Mouse (Mus musculus) G1E (cell line): Measurements from ENCODE around the gene Foxk1. TPM values are rescaled to one million over a fixed set of nuclear protein-coding genes. Genes with fewer than 3 reads are reported as not detected.

Source experiments
- ATAC-seq: 2 replicates; pipeline ENCODE4 v1.8.0; 2016; ENCODE audit warnings: mild to moderate bottlenecking; ENCODE audit not compliant: insufficient number of reproducible peaks, poor library complexity, low FRiP score, severe bottlenecking; ENCODE audit errors: extremely low read depth
- DNase-seq: peaks from one replicate; pipeline ENCODE4 v3.0.0; 2012; ENCODE audit warnings: low spot score
- H3K27me3 ChIP-seq: 2 replicates; pipeline ENCODE4 v1.6.1; 2012; ENCODE audit warnings: mild to moderate bottlenecking, low read length, inconsistent platforms; ENCODE audit not compliant: insufficient read depth
- H3K36me3 ChIP-seq: replicated peaks from 2 replicates; pipeline ENCODE3; 2012; ENCODE audit warnings: mild to moderate bottlenecking, inconsistent platforms
- H3K4me1 ChIP-seq: 2 replicates; pipeline ENCODE4 v1.6.1; 2012; ENCODE audit warnings: low read depth, low read length, inconsistent platforms, mixed read lengths; ENCODE audit not compliant: insufficient read depth
- H3K4me3 ChIP-seq: 2 replicates; pipeline ENCODE4 v1.5.1; 2012; ENCODE audit warnings: low read depth, mild to moderate bottlenecking, inconsistent platforms, low read length, moderate library complexity, mixed read lengths
- H3K9me3 ChIP-seq: replicated peaks from 2 replicates; pipeline ENCODE4 v1.6.1; 2012; ENCODE audit warnings: inconsistent platforms
- CTCF ChIP-seq: IDR thresholded peaks from 2 replicates; pipeline ENCODE4 v1.5.1; 2012; ENCODE audit warnings: low read depth, low read length, inconsistent platforms, mixed read lengths
- GATA1 ChIP-seq: IDR thresholded peaks from 2 replicates; pipeline ENCODE4 v1.6.1; 2012; ENCODE audit warnings: borderline replicate concordance, low read length, inconsistent platforms, mixed read lengths
- GATA2 ChIP-seq: IDR thresholded peaks from 2 replicates; pipeline ENCODE4 v1.6.1; 2012; ENCODE audit warnings: low read depth, low read length, inconsistent platforms, borderline replicate concordance
- POLR2AphosphoS5 ChIP-seq: IDR thresholded peaks from 2 replicates; pipeline ENCODE4 v1.6.1; 2012; ENCODE audit warnings: low read depth, low read length, inconsistent platforms; ENCODE audit not compliant: insufficient replicate concordance
- TAL1 ChIP-seq: conservative IDR thresholded peaks from 2 replicates; pipeline ENCODE4 v1.6.1; 2012; ENCODE audit warnings: low read depth, low read length, inconsistent platforms, mixed read lengths
- polyA plus RNA-seq: library from polyadenylated mRNA; stranded (reverse); fragments of >175 nt; gene quantifications from 2 replicates; pipeline ENCODE4 v1.2.3, GENCODE M21; 2012
- total RNA-seq, 2 experiments: library from RNA; stranded (forward) in 1 of 2; stranded (reverse) in 1 of 2; fragments of 200-1000 nt in 1 of 2; fragments of >200 nt in 1 of 2; fragmentation: Nextera tagmentation in 1 of 2; gene quantifications; 2 replicates each; pipeline ENCODE4 v1.2.3; 2014 to 2017

Gene Foxk1
- total and polyA plus RNA-seq, 3 experiments: 5.5 to 42.7 (median 29.5) TPM

DNA sequence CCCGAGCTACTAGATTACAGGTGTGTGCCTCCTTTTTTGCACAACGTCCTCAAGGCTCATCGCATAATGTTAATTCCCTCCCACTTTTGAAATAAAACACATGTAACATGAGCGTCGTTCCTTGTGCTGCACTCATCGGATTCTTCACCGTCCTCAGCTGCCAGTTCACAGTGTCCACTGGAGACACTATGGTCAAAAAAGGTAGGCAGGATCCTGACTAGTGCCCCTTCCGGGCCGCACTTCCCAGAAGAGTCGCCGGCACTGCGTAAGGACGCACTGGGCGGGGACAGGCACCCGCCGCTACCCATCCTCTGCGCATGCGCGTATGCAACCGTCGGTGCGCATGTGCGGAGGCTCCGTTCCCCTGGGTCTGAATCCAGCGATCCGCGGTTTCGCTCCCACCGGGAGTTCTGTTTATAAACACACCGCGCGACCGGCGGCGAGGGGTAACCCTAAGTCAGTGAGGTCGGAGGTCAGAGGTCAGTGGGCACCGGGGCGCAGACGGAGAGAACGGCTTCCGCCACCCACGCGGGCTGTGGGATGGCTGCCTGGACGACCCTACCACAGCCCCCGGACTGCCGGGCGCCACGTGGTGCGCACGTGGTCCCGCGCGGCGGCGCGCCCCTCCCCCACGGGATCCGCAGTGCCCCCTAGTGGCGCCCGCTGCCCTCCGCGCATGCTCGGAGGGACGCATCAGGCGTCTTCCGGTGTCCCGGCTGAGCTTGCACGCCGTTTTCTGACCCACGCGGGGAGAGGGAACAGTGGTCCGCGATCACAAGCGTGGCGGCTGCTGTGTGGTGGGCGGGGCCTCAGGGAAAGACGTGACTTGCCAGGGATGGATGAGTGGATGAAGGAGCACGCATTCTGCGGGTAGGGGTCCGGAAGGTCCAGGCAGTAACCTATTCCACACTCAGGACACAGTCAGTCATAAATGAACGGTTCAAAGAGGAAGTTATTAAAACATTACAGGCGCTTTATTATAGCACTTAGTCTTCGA is 33.9 kb upstream of the Foxk1 start:
- ATAC-seq: peak; percentile 85

DNA sequence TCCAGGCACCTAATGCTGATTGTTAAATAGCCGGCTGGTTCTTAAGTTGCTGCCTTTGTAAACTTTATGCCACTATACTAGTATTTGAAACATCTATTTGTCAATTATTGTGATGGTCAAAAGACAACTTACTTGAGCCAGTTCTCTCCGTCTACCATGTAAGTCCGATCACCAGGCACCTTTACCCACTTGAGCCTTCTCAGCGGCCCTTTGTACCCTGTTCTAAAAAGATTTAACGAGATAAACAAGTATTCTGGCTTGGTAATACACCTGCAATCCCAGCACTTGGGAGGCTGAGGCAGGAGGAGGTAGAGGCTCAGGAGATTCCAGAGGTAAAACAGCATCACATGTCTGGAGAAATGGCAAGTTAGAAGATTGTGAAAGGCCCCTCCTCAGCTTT is 33.2 kb upstream of the Foxk1 start:
- Histone ChIP-seq H3K9me3 (no peaks in the 10 kb centered on the region), H3K4me1 (peaks cover 34% of the 10 kb centered on the region), H3K36me3 (peaks cover 15% of the 10 kb centered on the region), H3K4me3 (peak overlapping the region; percentile 85), H3K27me3 (no peaks in the 10 kb centered on the region)
- ATAC-seq: no peak
- TF ChIP-seq GATA2 (no peak), GATA1 (no peak), TAL1 (no peak), POLR2AphosphoS5 (no peak), CTCF (no peak)
- DNase-seq: no peak

More for the DNA sequence above, 33.9 kb upstream of the Foxk1 start:
- peak overlapping the region; percentile 85 for H3K4me3 ChIP-seq
- no peaks in the 10 kb centered on the region for H3K27me3 ChIP-seq
- TF ChIP-seq CTCF: peak; percentile 75
- no peak for TF ChIP-seq TAL1
- TF ChIP-seq GATA2: no peak
- peak; percentile 76; the same call in 1 of the 2 replicates for TF ChIP-seq POLR2AphosphoS5
- no peak for TF ChIP-seq GATA1
- H3K9me3 ChIP-seq: no peaks in the 10 kb centered on the region
- peak; percentile 88 for DNase-seq
- H3K36me3 ChIP-seq: peaks cover 15% of the 10 kb centered on the region
- peaks cover 34% of the 10 kb centered on the region for H3K4me1 ChIP-seq

DNA sequence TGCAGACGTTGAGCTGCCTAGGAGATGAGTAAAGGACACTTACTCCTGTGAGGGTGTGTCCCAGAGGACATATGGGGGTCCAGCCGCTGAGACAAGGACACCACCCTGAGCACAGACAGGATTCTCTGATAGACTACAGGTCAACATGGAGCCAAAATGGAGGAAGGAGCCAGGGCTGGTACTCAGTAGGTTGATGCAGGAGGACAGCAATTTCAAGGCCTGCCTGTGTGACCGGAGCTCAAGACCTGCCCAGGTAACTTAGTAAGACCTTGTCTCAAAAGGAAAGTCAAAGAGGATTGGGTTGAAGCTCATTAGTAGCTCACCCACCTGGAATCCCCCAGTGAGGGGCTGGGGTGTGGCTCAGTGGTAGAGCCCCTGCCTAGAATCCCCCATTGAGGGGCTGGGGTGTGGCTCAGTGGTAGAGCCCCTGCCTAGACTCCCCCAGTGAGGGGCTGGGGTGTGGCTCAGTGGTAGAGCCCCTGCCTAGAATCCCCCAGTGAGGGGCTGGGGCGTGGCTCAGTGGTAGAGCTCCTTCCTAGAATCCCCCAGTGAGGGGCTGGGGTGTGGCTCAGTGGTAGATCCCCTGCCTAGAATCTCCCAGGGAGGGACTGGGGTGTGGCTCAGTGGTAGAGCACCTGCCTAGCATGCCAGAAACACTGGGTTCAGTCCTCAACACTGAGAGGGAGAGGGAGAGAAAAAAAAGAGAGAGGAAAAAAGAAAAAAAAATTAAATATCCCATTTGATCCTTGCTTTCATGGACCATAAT is 30.7 kb upstream of the Foxk1 start:
- H3K4me1 ChIP-seq: peaks cover 34% of the 10 kb centered on the region
- peaks cover 15% of the 10 kb centered on the region for H3K36me3 ChIP-seq
- DNase-seq (no peak), ATAC-seq (no peak)
- TF ChIP-seq POLR2AphosphoS5: no peak
- no peak for TF ChIP-seq CTCF
- TF ChIP-seq GATA1: no peak
- TF ChIP-seq GATA2: no peak
- no peak for TF ChIP-seq TAL1
- H3K27me3 ChIP-seq: no peaks in the 10 kb centered on the region
- H3K4me3 ChIP-seq: no peak overlapping the region
- H3K9me3 ChIP-seq: peaks cover 5% of the 10 kb centered on the region

DNA sequence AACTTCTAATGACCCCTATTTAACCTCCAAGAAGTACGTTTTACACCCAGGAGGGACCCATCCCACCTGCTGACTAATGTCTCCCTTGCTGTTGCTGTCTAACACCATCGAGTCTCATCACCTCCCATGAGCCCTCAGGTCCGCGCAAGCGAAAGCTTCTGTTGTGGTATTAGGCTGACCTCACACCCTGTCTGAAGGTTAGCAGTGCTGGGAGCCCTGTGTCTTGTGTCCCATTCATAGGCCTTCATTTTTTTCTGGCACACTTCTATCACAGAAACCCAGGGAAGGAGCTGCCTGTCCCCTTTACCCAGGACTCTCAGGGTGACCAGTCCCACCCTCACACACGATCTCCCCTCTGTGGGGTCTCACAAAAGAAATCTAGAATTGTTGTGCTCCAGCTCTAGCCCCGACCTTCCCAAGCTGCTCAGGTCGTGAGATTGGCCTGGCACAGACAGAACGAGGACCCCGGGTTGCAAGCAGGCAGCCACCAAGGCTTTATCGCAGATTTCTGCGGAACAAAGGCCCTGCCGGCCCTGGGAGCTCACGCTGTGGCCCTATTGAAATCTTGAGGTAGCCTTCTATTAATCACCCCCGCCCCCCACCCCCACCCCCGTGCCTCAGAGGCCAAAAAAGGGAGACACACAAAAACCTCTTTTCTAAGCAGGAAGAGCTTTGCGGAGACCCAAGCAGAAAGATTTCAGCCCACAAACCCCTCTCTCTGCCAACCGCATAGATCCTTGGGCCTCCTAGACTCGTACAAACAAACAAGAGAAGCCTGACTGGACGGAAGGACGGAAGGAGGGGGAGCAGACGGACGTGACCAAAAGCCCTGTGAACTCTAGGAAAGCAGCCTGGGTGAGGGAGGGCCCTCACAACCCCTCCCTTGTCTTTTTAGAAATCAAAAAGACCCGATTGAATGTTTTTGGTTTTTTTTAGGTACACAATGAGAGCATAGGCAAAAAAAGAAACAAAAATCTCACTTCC is 29.8 kb upstream of the Foxk1 start:
- Histone ChIP-seq H3K4me1 (peaks cover 35% of the 10 kb centered on the region), H3K4me3 (no peak overlapping the region; the same call in 1 of the 2 replicates), H3K27me3 (no peaks in the 10 kb centered on the region), H3K36me3 (peaks cover 15% of the 10 kb centered on the region), H3K9me3 (peaks cover 5% of the 10 kb centered on the region)
- TF ChIP-seq GATA1 (no peak), CTCF (no peak), GATA2 (no peak), TAL1 (no peak), POLR2AphosphoS5 (no peak)
- DNase-seq (no peak), ATAC-seq (no peak)

DNA sequence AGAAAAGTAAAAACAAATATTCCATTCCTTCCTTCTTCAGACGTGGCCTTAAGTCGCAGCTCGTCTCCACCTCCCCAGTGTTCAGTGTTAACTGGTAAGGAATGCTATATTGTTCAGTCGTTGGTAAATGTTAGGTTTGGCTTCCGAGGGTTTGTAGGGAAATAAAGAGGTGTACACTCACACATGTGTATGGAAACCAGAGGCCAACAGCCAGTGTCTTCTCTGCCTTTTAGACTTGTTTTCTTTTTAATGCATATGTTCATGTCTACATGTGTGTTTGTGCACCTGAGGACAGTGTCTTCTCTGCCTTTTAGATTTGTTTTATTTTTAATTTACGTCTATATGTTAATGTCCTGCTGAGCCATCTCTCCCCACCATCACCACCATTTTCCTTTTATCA is 29.1 kb upstream of the Foxk1 start:
- H3K4me3 ChIP-seq: no peak overlapping the region
- no peak for ATAC-seq
- TF ChIP-seq GATA1 (no peak), CTCF (no peak), POLR2AphosphoS5 (no peak), GATA2 (no peak), TAL1 (no peak)
- peaks cover 30% of the 10 kb centered on the region for H3K4me1 ChIP-seq
- no peaks in the 10 kb centered on the region for H3K27me3 ChIP-seq
- DNase-seq: no peak
- peaks cover 5% of the 10 kb centered on the region for H3K9me3 ChIP-seq
- H3K36me3 ChIP-seq: peaks cover 15% of the 10 kb centered on the region
